Mouse (Mus musculus): ENCODE data around the gene Olfr1234.

Gene Olfr1234

GRCm38 (mm10) chr2:89364765-89365164, at the start of gene Olfr1234:
Gene Olfr1234 (minus strand): TSS chr2:89364865.
- no peak for ATAC-seq (ENCODE audit: low TSS enrichment)

GRCm38 (mm10) chr2:89409576-89409975, 44.9 kb upstream of the Olfr1234 start, which contains the start of gene Olfr1238:
Gene Olfr1238 (minus strand): TSS chr2:89409676.
- no peak for ATAC-seq (ENCODE audit: low TSS enrichment)

GRCm38 (mm10) chr2:89400882-89401281, 36.2 kb upstream of the Olfr1234 start:
- no peak for ATAC-seq (ENCODE audit: low TSS enrichment)

GRCm38 (mm10) chr2:89342298-89342697, 22.4 kb downstream of the Olfr1234 start, which contains the start of gene Olfr1233:
Gene Olfr1233 (minus strand): TSS chr2:89342398.
- no peak for ATAC-seq (ENCODE audit: low TSS enrichment)

GRCm38 (mm10) chr2:89329575-89329974, 35.1 kb downstream of the Olfr1234 start, which contains the start of gene Olfr1232:
Gene Olfr1232 (minus strand): TSS chr2:89329675.
- ATAC-seq (ENCODE audit: low TSS enrichment) = no peak
